Mouse (Mus musculus) frontal cortex, postnatal 25 days (tissue): ENCODE measurements around the gene 4921539E11Rik.
A peak's percentile ranks its signal among the peaks of the same experiment; 100 is the strongest.

ENCODE experiments used
- DNase-seq, 2 experiments: peaks; one replicate each; pipeline ENCODE4 v3.0.0; 2022; ENCODE audit warnings: low spot score in 2 of 2

The 4921539E11Rik gene

GRCm38 (mm10) chr4:103232156-103232555 lies 58.5 kb downstream of the 4921539E11Rik start:
- DNase-seq = no peak

- no peak for DNase-seq
Measured at GRCm38 (mm10) chr4:103222854-103223253, 67.8 kb downstream of the 4921539E11Rik start.

DNA sequence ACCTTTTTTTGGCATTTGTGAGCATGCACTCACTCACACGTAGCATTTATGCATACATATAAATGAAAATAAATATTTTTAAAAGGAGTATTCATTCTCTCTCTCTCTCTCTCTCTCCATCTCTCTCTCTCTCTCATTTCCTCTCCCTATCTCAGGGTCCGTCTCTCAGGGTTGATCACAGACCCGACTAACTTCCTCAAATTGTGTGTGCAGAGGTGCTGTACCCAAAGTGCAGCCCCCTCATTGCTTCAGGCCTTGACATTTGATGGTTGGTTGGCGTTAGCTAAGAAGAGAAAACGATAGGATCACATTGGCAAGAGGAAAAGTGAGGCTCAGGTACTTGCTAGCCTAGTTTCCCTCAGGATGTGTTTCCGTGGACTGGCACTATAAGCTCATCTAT lies 68.9 kb downstream of the 4921539E11Rik start:
- no peak for DNase-seq

DNA sequence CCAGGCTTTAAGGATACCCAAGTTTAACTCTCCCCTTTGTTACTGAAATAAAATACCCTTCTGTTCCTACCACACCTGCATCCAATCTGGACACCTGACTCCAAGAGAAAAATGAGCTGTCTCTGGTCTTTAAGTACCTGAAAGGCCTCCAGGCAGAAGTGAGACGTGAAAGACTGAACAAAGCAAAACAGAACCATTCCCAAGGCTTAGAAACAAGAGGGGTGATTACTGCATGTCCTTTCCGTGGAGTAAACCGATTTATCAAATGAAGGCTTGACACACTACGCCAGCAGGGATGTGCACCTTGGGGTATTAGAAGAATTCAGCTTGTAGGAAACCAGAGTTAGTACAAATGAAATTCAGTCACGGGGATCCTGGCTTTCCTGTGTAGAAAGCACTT lies 71.7 kb downstream of the 4921539E11Rik start:
- DNase-seq = no peak

DNA sequence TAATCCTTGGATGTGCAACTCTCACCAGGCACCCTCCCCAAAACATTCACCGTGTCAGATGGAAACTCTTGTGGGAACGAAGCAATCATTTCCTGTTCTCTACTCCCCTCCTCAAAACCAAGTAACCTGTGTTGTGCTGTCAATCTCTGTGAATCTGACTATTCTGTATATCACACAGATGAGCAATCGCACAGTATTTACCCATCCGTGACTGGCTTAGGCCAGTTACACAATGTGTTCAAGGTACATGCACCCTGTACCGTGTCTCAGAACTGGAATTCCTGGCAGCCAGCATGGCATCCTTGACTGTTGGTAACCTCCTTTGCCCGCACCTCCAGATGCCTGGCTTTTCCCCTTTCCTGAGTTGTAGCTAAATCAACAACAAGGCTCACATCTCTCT lies 74.6 kb downstream of the 4921539E11Rik start:
- DNase-seq = no peak

GRCm38 (mm10) chr4:103214925-103215820 lies 75.5 kb downstream of the 4921539E11Rik start, which contains the start of gene Slc35d1:
Slc35d1 (minus strand) TSS chr4:103215164.
- DNase-seq = peak; percentile 55 to 69

- DNase-seq = peak; percentile 60 to 64
Measured at GRCm38 (mm10) chr4:103214498-103214924, 76.2 kb downstream of the 4921539E11Rik start.

DNA sequence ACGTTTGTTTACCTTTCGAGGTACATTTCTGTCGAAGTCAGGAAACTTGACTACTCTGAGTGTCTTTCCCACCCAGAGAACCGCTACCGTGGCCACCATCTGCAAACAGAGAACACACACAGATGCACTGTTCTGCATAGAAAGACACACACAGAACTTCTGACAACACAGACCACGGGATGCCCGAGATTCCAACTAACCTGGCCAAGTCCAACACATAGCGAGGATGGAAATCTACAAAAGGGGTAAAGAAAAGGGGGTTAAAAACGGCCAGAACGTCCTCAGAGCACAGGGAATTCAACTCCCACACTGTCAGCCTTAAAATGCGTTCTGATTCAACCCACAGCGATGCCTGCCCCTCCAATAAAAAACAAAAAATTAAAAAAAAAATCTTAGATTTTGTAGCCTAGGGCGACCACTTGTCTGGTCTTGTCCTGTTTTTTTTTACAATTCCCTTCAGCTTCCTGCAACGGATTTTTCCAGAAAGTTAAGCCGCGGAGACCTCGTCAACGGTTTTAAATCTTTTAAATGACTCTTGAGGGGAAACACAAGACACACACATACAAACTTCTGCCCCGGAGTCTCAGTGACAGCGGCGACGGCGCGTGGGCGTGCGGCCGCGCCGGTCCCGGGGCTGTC lies 76.7 kb downstream of the 4921539E11Rik start:
- no peak for DNase-seq

DNA sequence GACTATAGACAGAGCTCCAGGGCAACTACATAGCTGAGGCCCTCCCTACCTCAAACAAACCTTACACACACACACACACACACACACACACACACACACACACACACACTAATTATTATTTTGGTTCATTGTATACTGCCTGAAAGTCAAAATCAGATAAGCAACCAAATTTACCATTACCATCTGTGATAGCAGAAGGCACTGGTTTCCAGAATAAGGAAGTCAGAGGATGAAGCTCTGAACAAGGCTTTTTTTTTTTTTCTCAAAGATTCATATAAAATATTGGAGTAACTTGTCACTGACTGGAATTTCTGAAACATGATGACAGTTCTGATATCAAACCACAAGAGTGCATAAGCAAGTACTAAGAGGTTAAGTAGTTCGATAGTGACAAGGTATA lies 82.1 kb downstream of the 4921539E11Rik start:
- no peak for DNase-seq

GRCm38 (mm10) chr4:103203646-103204045 lies 87.0 kb downstream of the 4921539E11Rik start:
- no peak for DNase-seq

- DNase-seq = no peak
Measured at GRCm38 (mm10) chr4:103200046-103200445, 90.6 kb downstream of the 4921539E11Rik start.

- DNase-seq = no peak
Measured at GRCm38 (mm10) chr4:103199086-103199485, 91.6 kb downstream of the 4921539E11Rik start.

DNA sequence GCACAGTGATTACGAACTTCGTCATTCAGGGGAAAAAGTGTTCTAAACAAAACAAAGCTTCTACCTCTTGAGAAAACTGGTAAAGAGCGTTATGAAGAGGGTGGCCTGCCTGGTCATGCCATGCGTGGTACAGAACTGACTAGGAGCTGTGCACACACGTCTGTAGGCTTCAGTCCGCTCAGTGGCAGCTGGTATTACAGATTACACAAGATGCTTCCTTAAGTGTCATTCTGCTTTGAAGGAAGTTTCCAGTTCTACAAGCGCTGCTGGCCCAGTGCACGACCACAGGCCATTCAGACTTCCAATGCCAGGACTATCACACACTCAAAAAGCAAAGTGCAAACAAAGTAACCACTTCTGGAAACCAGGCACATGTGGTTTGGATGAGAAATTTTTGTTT lies 93.3 kb downstream of the 4921539E11Rik start:
- no peak for DNase-seq

GRCm38 (mm10) chr4:103192421-103192820 lies 98.2 kb downstream of the 4921539E11Rik start:
- DNase-seq = no peak

GRCm38 (mm10) chr4:103188786-103189640 lies 101.7 kb downstream of the 4921539E11Rik start:
- DNase-seq = no peak
